Mouse (Mus musculus) bone marrow, adult 2 months (tissue): ENCODE results near the gene Acad10.

Source experiments
- CTCF ChIP-seq: fragments of 200-500 bp; IDR thresholded peaks from 2 replicates; pipeline ENCODE4 v1.5.1; 2011; ENCODE audit warnings: low read length, control low read depth; ENCODE audit not compliant: control insufficient read depth, insufficient read depth
- POLR2A ChIP-seq: fragments of 200-500 bp; IDR thresholded peaks from 2 replicates; pipeline ENCODE4 v1.6.1; 2011; ENCODE audit warnings: low read depth, mild to moderate bottlenecking, control low read depth, low read length, borderline replicate concordance; ENCODE audit not compliant: control insufficient read depth

GRCm38 (mm10) chr5:121623241-121623640, 37.1 kb downstream of the Acad10 start:
- TF ChIP-seq CTCF, result no peak
- no peak for TF ChIP-seq POLR2A
